Mouse (Mus musculus) gastrocnemius, postnatal 36 days (tissue): ENCODE data around the gene Cdc27. TPM values are rescaled to one million over a fixed set of nuclear protein-coding genes. Genes with fewer than 3 reads are reported as not detected.

Source experiments
- DNase-seq, 2 experiments: peaks; one replicate each; pipeline ENCODE4 v3.0.0; 2022
- intact Hi-C: fragments of 180-260 bp; cut with DNase I; formaldehyde crosslinking; loops from one replicate; pipeline ENCODE4 v1.15.1; 2025
- long read RNA-seq, 2 experiments: library from polyadenylated mRNA; stranded (forward); transcript quantifications; one replicate each; pipeline ENCODE4 v2.0.0; 2021
- total RNA-seq, 2 experiments: library from RNA; stranded (reverse); gene quantifications; 2 replicates each; pipeline ENCODE4 v1.2.3; 2021

Gene Cdc27
- 10 to 100 TPM; 24.9 to 25.2 TPM for total RNA-seq
- long read RNA-seq, experiment 1, partial matches to known transcripts = 2 of 6 reads
- long read RNA-seq, experiment 1, other reads (novel, unspliced or antisense) = 4 of 6 reads
- long read RNA-seq, experiment 2, full-length matches to known transcripts = 1 of 5 reads
- long read RNA-seq, experiment 2, partial matches to known transcripts = 0 of 5 reads
- long read RNA-seq, experiment 2, other reads (novel, unspliced or antisense) = 4 of 5 reads

DNA sequence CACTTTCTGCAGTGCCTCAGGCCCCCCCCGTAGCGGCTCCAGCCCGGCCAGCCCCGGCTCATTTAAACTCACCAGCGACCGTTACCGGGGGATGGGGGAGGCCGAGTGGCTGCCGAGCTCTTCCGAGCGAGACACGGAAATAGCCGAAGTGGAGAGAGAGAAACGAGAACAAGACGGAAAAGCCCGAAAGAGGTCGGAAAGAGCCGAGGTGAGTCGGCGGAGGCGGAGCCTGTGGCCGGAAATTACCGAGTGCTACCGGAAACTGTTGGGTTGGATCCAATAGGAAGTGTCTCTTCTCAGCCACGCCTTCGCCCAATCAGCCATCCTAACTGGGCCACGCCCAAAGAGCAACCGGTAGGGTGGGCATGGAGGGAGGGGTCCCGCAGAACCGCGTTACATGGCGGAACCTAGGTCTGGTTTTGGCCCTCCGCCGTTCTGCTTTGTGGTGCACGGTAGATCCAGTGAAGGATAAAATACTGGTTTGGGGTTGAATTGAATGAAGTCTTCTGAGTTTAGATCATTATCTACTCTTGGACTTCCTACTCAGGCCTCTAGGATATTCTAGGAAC is at the start of gene Cdc27, which contains the start of gene Myl4:
Cdc27 (minus strand) TSS at position 215 of the 569 bp plus-strand sequence.
Myl4 (plus strand) TSS at position 258 of the 569 bp plus-strand sequence.
- DNase-seq = peak; percentile 95 to 100
- intact Hi-C loops = no loop called here

DNA sequence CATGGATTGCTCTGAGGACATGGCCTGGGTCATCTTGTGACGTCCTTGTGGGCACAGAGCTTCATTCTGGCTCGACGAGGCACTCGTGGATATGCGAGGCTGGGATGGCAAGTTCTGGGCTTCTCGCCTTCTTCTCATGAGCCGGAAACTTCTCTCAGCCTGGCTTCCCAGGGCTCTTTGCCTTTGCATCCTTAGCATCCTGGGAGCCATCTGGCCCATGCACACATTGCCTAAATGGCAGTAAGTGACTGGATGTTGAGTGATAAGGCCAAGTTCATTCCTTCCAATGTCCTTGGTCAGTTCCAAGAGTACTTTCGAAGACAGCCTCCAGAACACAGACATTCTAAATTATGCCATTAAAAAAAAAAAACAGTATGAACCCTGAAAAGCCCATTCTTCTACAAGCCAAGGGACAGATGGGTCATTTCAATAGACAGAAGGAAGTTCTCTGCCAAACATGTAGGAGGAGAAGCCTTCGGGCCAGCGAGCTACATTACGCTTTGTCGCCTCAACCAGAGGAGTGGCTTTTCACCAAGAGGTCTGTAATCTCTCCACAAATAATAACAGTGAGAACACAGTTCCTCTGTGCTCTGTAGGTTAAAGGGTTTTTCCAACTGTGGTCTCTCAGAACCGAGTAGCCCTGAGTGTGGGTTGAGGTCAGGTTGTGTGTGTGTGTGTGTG is 49.0 kb upstream of the Cdc27 start:
- DNase-seq = no peak
- intact Hi-C loops = loop anchor here (10.0 kb wide), 2 partner anchors 165 to 525 kb away; partner anchors contain the start of gene Mettl2

DNA sequence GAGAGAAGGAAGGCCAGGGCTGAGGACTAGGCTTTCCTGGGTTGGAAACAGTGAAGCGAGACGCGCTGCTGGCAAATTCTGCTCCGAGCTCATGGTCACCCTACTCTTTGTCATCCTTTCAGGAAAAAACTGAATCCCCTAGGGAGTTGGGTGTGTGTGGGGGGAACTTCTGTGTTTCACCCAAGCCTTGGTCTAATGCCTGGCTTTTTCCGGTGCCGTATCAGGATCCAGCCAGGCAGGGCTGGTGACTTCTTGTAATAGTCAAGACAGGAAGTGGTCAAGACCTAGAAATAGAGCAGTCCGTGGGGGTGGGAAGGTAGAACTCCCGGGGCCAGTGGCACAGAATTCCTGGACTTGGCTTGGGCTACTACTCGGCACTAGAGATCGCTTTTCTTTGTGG is 45.9 kb upstream of the Cdc27 start:
- intact Hi-C loops = loop anchor here (10.0 kb wide), 2 partner anchors 168 to 528 kb away; partner anchors contain the start of gene Mettl2
- DNase-seq = no peak

DNA sequence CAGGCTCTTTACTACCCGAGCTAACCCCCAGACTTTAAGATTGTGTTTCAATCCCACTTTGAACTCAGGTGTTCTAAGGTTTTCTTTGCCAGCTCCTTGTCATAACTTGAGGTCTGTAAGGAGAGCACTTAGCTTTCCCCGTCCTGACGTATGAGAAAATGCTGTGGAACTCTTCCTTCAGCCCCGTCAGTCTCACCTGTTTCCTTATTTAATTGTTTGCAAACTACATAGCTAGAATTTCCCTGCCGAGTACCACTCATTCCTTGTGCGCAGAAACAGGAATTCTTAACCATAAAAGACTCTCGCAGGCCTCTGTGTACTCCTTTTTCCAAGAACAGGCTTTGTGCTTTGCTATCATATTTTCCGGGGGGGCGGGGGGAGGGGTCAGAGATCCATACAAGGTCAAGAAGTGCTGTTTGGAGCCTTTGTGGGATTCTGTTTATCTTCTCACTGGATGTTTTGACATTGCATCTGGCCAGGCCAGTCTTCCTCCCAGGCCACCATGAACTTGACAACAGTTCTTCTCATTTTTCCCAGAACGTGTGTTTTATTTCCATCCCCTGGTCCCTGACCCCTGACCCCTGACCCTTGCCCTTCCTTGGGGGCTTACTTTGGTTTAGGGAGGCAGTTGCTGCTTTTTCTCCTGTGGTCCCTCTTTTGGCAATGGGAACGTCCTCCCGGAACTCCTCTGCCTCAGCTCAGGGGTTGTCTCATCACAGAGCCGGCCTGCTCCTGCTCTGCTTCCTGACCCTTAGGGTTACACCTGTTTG is 41.8 kb upstream of the Cdc27 start:
- DNase-seq = no peak
- intact Hi-C loops = loop anchor here (10.0 kb wide), 2 partner anchors 173 to 533 kb away; partner anchors contain the start of gene Mettl2

DNA sequence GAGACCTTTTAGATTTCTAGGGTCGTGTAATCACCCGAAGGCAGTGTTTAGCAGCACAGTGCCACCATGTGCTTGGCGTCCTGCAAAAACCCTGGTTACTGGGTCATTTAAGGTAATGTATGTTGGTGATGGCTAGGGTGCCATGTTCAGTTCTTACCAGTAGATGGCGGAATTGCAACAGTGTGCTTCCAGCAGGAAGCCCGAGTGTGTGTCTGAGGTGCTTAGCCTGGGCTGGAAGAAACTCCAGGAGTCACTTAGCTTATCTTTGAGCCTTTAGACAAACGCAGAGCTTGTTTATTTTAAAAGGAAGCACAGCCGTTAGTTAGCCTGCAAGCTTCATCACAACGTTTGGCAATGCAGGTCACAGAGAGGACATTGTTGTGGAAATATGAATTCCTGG is 39.7 kb upstream of the Cdc27 start:
- intact Hi-C loops = loop anchor here (10.0 kb wide), 2 partner anchors 175 to 535 kb away; partner anchors contain the start of gene Mettl2

DNA sequence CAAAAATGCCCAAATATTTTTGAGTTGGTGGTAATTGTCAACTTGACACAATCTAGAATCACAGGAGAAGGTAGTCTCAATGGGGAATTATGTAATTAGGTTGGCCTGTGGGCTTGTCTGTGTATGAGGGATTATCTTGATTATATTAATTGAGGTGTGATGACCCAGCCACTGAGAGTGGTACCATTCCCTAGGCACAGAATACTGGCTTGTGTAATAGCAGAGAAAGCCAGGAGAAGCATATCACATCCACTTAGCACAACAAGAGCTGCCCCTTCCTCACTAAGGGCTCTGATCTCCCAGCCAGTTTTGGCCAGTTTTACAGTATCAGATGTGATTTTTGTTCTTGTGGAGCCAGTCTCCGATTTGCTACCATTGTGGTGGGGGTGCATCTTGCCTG is 39.1 kb upstream of the Cdc27 start:
- DNase-seq = no peak
- intact Hi-C loops = no loop called here

More for the DNA sequence above, 39.7 kb upstream of the Cdc27 start:
- peak; percentile 34 to 55 for DNase-seq

DNA sequence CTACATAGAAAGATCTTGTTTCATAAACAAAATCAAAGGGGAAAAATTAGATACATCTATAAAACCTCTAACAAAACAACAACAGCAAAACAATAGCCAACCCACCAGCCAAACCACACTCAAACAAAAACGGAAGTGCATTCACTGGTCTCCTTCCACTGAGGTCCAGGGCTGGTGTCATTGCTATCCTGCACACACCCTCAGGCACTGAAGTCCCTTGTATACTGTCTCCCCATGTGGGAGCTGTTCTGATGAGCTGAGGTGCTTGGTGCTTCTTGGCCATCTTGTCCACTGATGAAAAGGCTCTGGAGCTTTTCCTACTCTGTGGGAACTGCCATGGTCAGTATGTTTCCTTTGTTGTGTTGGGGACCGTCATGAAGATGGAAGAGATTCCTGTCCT is 38.1 kb upstream of the Cdc27 start:
- DNase-seq = no peak
- intact Hi-C loops = no loop called here

DNA sequence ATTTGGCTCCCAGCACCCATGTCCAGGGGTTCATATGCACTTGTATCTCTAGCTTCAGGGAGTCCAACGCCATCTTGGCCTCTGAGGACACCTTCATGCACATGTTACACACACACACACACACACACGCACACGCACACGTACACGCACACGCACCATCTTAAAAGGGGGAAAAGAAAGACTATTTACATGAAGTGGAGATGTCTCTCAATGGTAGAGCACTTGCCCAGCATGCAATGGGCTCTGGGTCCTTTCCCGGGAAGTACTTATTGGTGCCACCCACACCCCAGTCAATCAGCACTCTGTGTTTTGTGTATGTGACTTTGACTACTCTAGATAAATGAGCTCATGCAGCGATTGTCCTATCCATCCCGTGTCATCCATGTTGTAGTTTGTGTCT is 37.5 kb upstream of the Cdc27 start:
- intact Hi-C loops = no loop called here
- no peak for DNase-seq

DNA sequence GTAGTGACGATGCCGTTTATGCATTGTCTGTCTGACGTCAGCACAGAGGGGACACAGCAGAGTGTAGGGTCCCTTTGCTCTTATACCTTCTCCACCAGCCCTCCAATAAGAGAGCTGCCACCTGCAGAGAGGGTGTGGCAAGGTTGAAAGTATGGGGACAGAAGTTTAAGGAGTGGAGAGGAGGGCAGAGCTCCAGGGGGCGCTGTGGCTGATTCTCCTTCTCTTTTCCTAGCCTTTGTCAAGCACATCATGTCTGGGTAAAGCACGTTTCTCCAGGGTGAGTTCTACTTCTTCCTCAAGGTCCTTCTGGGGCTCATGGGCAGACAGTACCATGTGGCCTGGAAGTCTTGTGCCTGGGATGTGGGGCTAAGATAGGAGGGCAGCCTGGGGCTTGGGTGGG is 35.1 kb upstream of the Cdc27 start:
- intact Hi-C loops = no loop called here
- DNase-seq = no peak

DNA sequence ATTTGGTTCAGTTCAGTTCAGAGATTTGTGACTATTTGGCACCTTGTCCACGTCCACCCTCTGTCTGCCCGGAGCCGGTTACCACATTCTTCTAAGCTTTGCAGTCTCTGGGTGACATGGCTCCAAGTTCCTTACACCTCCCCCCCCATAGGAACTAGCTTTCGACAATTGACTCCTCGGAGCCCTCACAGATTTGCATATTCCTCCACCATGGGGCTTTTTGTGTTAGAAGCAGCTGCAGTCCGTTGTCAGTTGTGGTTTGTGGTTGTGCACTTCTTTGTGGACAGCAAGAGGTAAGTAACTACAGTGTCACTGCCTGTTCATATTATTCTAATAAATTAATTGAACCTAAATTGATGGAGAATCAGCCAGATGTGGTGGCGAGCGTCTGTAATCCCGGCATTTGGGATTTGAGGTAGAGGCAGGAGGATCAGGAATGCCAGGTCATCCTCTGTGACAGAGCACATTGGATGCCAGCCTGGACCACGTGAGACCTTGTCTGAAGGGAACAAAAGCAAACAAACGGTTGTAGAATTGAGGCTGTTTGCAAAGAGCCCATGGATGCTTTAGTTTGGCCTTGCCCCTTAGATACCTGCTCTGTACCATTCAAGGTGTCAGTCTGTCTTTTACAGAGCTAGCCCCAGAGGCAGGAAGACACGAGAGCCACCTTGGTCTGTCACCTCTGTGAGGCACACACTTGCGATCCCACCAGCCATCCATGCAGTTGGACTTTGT is 32.4 kb upstream of the Cdc27 start:
- no peak for DNase-seq
- intact Hi-C loops = no loop called here

DNA sequence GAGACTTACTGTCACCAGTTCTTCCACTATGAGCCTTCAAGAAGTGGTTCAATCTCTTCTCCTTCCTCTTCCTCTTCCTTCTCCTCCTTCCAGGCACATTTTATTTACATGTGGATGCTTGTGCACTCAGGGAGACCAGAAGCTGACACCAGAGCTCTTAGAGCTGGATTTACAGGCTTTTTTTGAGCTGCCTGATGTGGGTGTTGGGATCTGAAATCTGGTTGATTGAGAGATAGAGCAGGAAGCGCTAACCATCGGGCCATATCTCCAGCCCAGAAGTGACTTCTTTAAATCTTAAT is 31.8 kb upstream of the Cdc27 start:
- intact Hi-C loops = no loop called here
- DNase-seq = no peak

DNA sequence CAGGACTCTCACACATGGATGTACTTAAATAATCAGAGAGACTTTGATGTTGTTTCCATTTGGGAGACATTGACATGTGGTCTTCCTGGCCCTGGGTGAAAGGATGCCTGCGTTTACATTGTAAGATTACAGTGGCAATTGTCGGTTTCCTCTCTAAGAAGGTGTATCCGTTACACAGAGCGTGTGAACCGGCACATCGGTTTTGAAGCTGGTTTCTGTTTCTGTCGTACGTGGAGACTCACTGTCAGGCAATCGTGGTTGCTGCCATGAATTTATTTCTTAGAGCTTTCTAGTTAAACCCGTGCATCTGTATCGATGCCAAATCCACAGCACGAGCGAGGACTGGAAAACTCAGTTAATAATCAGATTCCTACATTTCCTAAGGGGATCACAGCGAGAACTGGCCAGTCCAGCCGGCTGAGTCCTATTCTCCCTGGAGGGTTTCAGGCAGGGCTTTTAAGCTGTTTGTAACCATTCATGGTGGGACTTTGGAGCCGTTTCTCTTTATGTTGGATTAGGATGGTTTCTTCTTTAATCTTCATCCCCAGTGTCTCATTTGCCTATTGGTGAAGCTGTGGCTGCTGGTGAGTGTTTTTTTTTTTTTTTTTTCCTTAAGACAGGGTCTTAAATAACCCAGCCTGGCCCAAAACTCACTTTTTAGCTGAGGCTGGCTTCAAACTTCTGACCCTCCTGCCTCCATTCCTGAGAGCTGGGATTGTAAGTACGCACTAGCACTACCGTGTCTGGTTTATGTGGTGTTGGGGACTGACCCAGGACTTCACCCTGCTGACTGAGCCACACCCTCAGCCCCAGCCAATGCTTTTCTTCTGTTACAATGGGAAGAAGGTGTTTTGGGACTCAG is 31.3 kb upstream of the Cdc27 start:
- intact Hi-C loops = no loop called here
- no peak for DNase-seq

DNA sequence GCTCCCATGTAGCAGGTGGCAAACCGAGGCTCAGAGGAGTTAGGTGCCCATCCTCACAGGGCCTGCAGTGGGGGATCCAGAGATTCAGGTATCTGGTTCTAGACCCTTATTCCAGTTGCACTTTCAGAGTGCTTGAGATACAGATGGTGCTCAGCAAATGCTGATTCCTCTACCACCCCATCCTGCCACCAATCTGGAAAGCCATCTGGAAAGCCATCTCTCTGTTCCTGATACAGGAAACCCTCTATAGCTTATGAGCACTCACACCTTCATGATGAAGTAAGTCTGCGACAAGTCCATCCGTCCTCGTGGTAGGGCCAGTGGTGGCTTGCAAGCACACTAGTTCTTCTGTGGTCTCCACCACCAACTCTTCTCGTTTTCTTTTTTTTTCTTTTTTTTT is 30.2 kb upstream of the Cdc27 start:
- intact Hi-C loops = no loop called here
- no peak for DNase-seq

DNA sequence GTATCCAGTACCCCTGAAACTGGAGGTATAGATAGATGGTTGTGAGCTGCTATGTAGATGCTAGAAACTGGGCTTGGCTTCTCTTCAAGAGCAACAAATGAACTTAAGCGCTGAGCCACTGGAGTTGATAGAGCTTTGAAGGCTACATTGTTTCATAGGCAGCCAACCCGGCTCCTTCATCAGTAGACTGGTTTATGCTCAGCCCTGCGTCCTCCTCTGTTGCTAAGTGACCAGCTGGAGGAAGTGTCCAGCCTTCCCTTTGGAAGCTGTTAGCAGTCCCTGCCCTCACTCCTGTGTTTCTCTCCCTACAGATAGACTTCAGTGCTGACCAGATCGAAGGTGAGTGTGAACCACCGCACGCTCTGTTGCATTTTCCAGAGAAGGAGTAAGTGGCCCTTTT is 29.7 kb upstream of the Cdc27 start:
- DNase-seq = no peak
- intact Hi-C loops = no loop called here

DNA sequence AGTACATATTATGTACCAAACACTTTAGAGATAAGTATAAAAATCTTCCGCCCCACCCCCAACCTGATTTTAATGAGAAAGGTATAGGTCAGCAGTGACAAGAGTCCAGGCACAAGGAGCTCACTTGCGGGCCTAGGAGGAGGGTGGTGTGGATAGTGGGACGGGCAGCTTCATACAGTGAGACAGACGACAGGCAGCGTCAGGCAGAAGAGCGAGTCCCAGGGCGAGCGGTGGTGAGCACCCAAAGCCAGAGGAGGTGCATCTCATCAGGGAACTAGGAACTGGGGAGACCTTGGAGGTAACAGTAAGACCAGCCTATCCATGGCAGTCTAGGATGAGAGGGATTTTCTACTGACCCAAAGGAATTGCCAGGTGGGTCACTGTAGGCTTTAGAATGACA is 29.2 kb upstream of the Cdc27 start:
- intact Hi-C loops = no loop called here
- DNase-seq = no peak

DNA sequence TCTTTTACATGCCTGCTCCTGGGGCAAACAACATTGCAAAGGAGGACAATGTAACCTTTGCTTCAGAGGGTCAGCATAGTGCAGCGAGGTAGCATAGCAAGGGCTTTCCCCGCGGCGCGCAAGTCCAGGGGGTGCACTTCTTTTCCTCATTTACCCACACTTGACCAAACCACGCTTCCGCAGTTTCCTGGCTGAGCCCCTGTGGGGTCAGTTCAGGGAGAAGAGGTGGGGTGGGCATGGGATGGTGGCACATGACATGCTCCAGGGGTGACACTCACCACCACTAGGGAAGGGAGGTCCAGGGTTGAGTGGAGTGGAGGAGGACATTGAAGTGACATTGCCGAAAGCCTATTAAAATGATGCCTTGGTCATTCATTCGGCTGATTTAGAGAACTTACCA is 28.7 kb upstream of the Cdc27 start:
- DNase-seq = no peak
- intact Hi-C loops = no loop called here

DNA sequence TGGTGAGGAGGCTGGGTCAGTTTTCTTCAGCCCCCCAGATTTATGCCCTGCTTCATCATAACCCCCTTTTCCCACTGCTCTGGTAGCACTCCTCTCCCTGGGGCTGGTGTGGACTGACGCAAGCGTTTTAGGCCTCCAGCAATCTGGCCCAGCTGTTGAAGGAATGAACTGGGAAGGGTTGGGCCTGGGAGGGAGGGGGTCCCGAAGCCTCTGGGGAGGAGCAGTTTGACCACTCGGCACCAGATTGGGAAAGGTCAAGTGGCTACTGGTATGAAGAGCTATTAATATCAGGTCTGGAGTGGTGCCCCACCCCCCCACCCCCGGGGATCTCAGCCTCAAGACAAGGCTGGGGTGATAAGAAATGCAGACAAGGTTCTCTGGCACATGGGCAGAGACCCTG is 27.7 kb upstream of the Cdc27 start:
- no peak for DNase-seq
- intact Hi-C loops = no loop called here

DNA sequence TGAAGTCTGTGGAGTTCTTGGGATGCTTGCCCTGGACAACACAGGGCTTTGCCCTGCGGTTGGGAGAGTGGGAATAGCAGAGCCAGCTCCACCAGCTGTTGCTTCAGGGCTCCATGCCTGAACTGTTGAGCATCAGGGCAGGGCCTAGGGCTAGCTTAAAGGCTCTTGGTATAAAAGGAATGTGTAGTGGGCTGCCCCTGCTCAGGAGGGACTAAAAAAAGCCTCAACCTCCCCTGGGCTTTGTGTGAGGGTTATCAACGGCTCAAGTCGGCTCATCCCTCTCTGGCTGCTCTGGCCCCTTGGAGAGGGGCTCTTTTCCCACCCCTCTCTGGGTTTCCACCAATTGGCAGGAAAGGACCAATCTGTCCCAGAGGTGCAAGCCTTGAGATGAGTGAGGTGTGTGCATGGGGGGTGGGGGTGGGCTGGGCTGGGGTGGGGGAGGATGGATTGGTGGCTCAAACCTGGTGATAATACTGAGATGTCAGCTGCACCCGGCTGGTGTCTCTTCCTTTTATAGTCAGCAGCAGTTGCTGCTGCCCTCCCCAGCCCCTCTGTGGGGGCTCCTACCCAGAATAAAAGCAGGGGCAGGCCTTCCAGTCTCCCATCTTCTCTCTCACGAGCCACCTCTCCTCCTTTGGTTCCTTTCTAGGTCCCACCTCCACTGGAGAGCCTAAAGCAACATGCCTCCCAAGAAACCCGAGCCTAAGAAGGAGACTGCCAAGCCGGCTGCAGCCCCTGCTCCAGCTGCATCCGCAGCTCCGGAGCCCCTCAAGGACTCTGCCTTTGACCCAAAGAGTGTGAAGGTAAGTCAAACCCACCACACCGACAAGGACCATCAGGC is 26.6 kb upstream of the Cdc27 start:
- intact Hi-C loops = no loop called here
- no peak for DNase-seq

DNA sequence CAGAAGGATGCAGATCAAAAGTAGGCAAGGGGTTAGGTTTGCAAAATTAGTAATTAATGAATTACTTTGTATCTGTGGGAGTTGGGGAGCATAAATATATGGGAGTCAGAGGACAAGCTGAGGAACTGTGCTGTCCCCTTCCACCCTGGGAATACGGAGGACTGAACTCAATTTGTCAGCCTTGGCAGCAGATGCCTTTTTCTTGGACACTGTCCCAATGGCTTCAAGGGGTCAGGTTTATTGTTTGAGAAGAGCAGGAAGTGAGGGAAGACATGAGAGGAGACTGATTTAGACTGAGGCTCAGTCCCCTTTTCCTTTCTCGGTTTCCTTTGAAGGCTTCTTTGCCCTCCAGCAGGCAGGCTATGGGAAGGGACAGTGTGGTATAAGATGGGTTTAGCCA is 22.1 kb upstream of the Cdc27 start:
- intact Hi-C loops = no loop called here
- DNase-seq = no peak
